Comparison of ENCODE assay signal across 21 mouse cellular contexts in the genomic region with DNA sequence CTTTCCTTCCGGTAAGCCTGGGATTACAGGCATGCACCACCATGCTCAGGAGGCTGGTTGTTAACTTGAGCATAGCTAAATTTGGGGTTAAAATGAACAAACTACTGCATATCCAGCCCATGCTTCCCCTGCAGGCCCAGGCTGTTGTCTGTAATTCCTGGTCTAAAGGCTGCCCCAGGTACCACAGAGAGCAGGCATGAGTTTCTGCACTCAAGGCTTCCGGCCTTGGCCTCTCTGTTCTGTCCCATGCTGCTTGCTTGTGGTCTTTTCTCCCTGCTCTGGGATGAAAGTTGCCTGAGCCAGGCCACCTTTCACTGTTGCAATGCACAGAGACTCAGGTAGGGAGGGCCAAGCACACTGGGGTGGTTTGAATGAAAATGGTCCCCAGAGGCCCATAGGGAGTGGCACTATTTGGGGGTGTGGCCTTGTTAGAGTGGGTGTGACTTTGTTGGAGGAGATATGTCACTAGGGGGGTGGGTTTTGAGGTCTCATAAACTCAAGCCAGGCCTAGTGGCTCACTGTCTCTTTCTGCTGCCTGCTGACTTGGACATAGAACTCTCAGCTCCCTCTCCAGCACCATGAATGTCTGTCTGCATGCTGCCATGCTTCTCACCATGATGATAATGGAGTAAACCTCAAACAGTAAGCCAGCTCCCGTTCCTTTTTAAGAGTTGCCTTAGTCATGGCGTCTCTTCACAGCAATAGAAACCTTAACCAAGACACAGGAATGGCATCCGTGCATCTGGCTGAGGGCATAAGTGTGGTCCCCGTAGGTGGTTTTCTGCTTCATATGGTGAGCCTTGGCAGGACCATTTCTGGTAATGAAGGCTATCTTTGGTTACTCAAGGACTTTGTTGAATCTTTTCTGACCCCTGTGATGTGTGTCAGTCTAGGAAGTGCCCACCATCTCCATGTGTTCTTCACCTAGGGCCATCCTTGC.
A peak's percentile ranks its signal among the peaks of the same experiment; 100 is the strongest.
DNase-seq lines count a peak whose midpoint lies in the region; ATAC-seq and TF ChIP-seq lines count a peak whose summit lies in the region.
"Had no signal": no experiment of that assay in that cellular context is flagged by ENCODE, and none has a peak within 500 bp of the region (broad histone marks: within the 10 kb centered on the region; RNA-seq: fewer than 3 reads in every experiment).

No protein-coding gene starts in this region.

- H3K27ac ChIP-seq in midbrain, embryonic 11.5 days (ENCODE audit: low read depth, low read length): no peak overlapping the region
- no peak overlapping the region for H3K27ac ChIP-seq in midbrain, postnatal 0 days (ENCODE audit: low read depth, low read length)
- H3K27ac ChIP-seq in liver, embryonic 12.5 days: no peak overlapping the region
- H3K27ac ChIP-seq: forebrain, embryonic 10.5 days; forebrain, embryonic 13.5 days; heart, embryonic 10.5 days; hindbrain, embryonic 12.5 days; hindbrain, embryonic 15.5 days had no signal

- H3K4me1 ChIP-seq in midbrain, embryonic 11.5 days (ENCODE audit: control insufficient read depth, insufficient read depth, low read length): peaks cover 10% of the 10 kb centered on the region
- no peaks in the 10 kb centered on the region for H3K4me1 ChIP-seq in midbrain, postnatal 0 days (ENCODE audit: insufficient read depth, low read length)
- peaks cover 46% of the 10 kb centered on the region for H3K4me1 ChIP-seq in liver, embryonic 12.5 days

- H3K4me2 ChIP-seq in midbrain, embryonic 11.5 days: no peak overlapping the region
- H3K4me2 ChIP-seq in midbrain, postnatal 0 days (ENCODE audit: low read depth, low read length, poor library complexity, severe bottlenecking): no peak overlapping the region
- no peak overlapping the region for H3K4me2 ChIP-seq in liver, embryonic 12.5 days
- H3K4me2 ChIP-seq: forebrain, embryonic 13.5 days; hindbrain, embryonic 12.5 days; hindbrain, embryonic 15.5 days had no signal

- TF ChIP-seq CTCF in midbrain, postnatal 0 days (IDR thresholded peaks at IDR 0.05): no peak

- no peaks in the 10 kb centered on the region for H3K36me3 ChIP-seq in midbrain, embryonic 11.5 days (ENCODE audit: control insufficient read depth, insufficient read depth, low read length)
- no peaks in the 10 kb centered on the region for H3K36me3 ChIP-seq in midbrain, postnatal 0 days (ENCODE audit: insufficient read depth, low read length)
- no peaks in the 10 kb centered on the region for H3K36me3 ChIP-seq in liver, embryonic 12.5 days
- H3K36me3 ChIP-seq: forebrain, embryonic 10.5 days; G1E; heart, embryonic 10.5 days; hindbrain, embryonic 12.5 days; hindbrain, embryonic 15.5 days had no signal

- no peaks in the 10 kb centered on the region for H3K27me3 ChIP-seq in midbrain, embryonic 11.5 days (ENCODE audit: control insufficient read depth, insufficient read depth, low read length)
- H3K27me3 ChIP-seq in midbrain, postnatal 0 days (ENCODE audit: insufficient read depth, low read length): no peaks in the 10 kb centered on the region
- 0 out of 2 replicates have a peak, but pooled peaks cover 4% of the 10 kb centered on the region for H3K27me3 ChIP-seq in liver, embryonic 12.5 days (replicated peaks)
- H3K27me3 ChIP-seq: forebrain, embryonic 13.5 days; hindbrain, embryonic 12.5 days; hindbrain, embryonic 15.5 days had no signal

- H3K4me3 ChIP-seq in midbrain, embryonic 11.5 days (ENCODE audit: low read depth, low read length): no peak overlapping the region
- no peak overlapping the region for H3K4me3 ChIP-seq in midbrain, postnatal 0 days (ENCODE audit: low read depth, low read length)
- H3K4me3 ChIP-seq in liver, embryonic 12.5 days: no peak overlapping the region
- H3K4me3 ChIP-seq: forebrain, embryonic 10.5 days; forebrain, embryonic 13.5 days; heart, embryonic 10.5 days; hindbrain, embryonic 12.5 days; hindbrain, embryonic 15.5 days had no signal

- 92% methylated on average over 6 of the region's 6 CpGs for WGBS in midbrain, embryonic 11.5 days
- 96% methylated on average over 6 of the region's 6 CpGs for WGBS in midbrain, postnatal 0 days
- 84% methylated on average over 6 of the region's 6 CpGs for WGBS in liver, embryonic 12.5 days (ENCODE audit: insufficient replicate concordance)

- DNase-seq in heart, adult 11 months: peak; percentile 83
- DNase-seq in heart, adult 18-20 months: no peak
- DNase-seq in midbrain, embryonic 11.5 days (ENCODE audit: low spot score, missing footprints): peak; percentile 72
- DNase-seq in midbrain, postnatal 0 days (ENCODE audit: low spot score): no peak
- no peak for DNase-seq in lung, adult 18-20 months
- no peak for DNase-seq in urinary bladder, postnatal 4 days (ENCODE audit: low spot score in 2 of 2)
- DNase-seq: adrenal gland, postnatal 10 days; adrenal gland, postnatal 36 days; cerebellum, adult 18-20 months; cerebellum, adult 9-10 months; cerebellum, postnatal 14 days; gastrocnemius, postnatal 10 days; gastrocnemius, postnatal 36 days had no signal

- H3K9me3 ChIP-seq in midbrain, embryonic 11.5 days (ENCODE audit: control insufficient read depth, low read length): no peaks in the 10 kb centered on the region
- no peaks in the 10 kb centered on the region for H3K9me3 ChIP-seq in midbrain, postnatal 0 days (ENCODE audit: low read length)
- no peaks in the 10 kb centered on the region for H3K9me3 ChIP-seq in liver, embryonic 12.5 days (replicated peaks)
- H3K9me3 ChIP-seq: forebrain, embryonic 10.5 days; forebrain, embryonic 13.5 days; G1E; heart, embryonic 10.5 days; hindbrain, embryonic 12.5 days; hindbrain, embryonic 15.5 days had no signal

- H3K9ac ChIP-seq in midbrain, embryonic 11.5 days (ENCODE audit: low read length): no peak overlapping the region
- H3K9ac ChIP-seq in midbrain, postnatal 0 days (replicated peaks; ENCODE audit: low read length, poor library complexity, severe bottlenecking): no peak overlapping the region
- H3K9ac ChIP-seq in liver, embryonic 12.5 days: no peak overlapping the region
- H3K9ac ChIP-seq: forebrain, embryonic 13.5 days; hindbrain, embryonic 12.5 days; hindbrain, embryonic 15.5 days had no signal

- no peak for ATAC-seq in midbrain, embryonic 11.5 days (ENCODE audit: low FRiP score)
- ATAC-seq in midbrain, postnatal 0 days (ENCODE audit: low FRiP score): no peak
- peak; percentile 49; the same call in 1 of the 2 replicates for ATAC-seq in liver, embryonic 12.5 days
- ATAC-seq: forebrain, embryonic 13.5 days; forebrain, embryonic 16.5 days had no signal

Comparison
In these comparisons a context has a peak if more than half of its experiments do, and no peak if none do; other contexts are left out.
1. DNase-seq: peak in heart, adult 11 months (single experiment) and midbrain, embryonic 11.5 days (single experiment); none in heart, adult 18-20 months (0 of 2), midbrain, postnatal 0 days (single experiment), lung, adult 18-20 months (0 of 2) and urinary bladder, postnatal 4 days (0 of 2).